11 mouse cellular contexts compared by ENCODE assay signal in genomic region chr5:64345761-64346160, GRCm38 (mm10).
DNase-seq lines count a peak whose midpoint lies in the region; ATAC-seq and TF ChIP-seq lines count a peak whose summit lies in the region.
"Had no signal": no experiment of that assay in that cellular context is flagged by ENCODE, and none has a peak within 500 bp of the region (broad histone marks: within the 10 kb centered on the region; RNA-seq: fewer than 3 reads in every experiment).

No protein-coding gene starts in this region.

- no peaks in the 10 kb centered on the region for H3K9me3 ChIP-seq in heart, embryonic 10.5 days
- H3K9me3 ChIP-seq in lung, embryonic 14.5 days (ENCODE audit: low read depth, low read length) = no peaks in the 10 kb centered on the region
- no peaks in the 10 kb centered on the region for H3K9me3 ChIP-seq in stomach, postnatal 0 days (ENCODE audit: control insufficient read depth, low read length)
- H3K9me3 ChIP-seq: neural tube, embryonic 12.5 days had no signal

- no peaks in the 10 kb centered on the region for H3K79me2 ChIP-seq in macrophage (ENCODE audit: inconsistent target)

- no peak overlapping the region for H3K9ac ChIP-seq in lung, embryonic 14.5 days
- H3K9ac ChIP-seq in stomach, postnatal 0 days (ENCODE audit: low read length) = no peak overlapping the region
- H3K9ac ChIP-seq: neural tube, embryonic 12.5 days had no signal

- no peak overlapping the region for H3K4me2 ChIP-seq in lung, embryonic 14.5 days
- H3K4me2 ChIP-seq in stomach, postnatal 0 days (replicated peaks; ENCODE audit: low read depth) = no peak overlapping the region
- H3K4me2 ChIP-seq: neural tube, embryonic 12.5 days had no signal

- no peak overlapping the region for H3K4me3 ChIP-seq in heart, embryonic 10.5 days
- no peak overlapping the region for H3K4me3 ChIP-seq in lung, embryonic 14.5 days (ENCODE audit: low read depth, low read length)
- H3K4me3 ChIP-seq in lung, adult 2 months (replicated peaks; ENCODE audit: extremely low read depth, low read depth, low read length) = no peak overlapping the region
- no peak overlapping the region for H3K4me3 ChIP-seq in macrophage (ENCODE audit: inconsistent target)
- H3K4me3 ChIP-seq in stomach, postnatal 0 days (ENCODE audit: low read depth, low read length) = no peak overlapping the region
- H3K4me3 ChIP-seq: erythroblast, embryonic 14.5 days; neural tube, embryonic 12.5 days had no signal

- no peak for TF ChIP-seq CTCF in lung, embryonic 14.5 days (IDR thresholded peaks at IDR 0.05; ENCODE audit: low read depth)
- no peak for TF ChIP-seq CTCF in lung, adult 2 months (IDR thresholded peaks at IDR 0.05; ENCODE audit: insufficient read depth, low read length)
- no peak for TF ChIP-seq CTCF in stomach, postnatal 0 days (IDR thresholded peaks at IDR 0.05; ENCODE audit: low read depth)

- H3K4me1 ChIP-seq in heart, embryonic 10.5 days = peaks cover 33% of the 10 kb centered on the region
- H3K4me1 ChIP-seq in lung, embryonic 14.5 days (ENCODE audit: insufficient read depth) = no peaks in the 10 kb centered on the region
- peaks cover 7% of the 10 kb centered on the region for H3K4me1 ChIP-seq in lung, adult 2 months (ENCODE audit: control insufficient read depth, insufficient read depth, low read length)
- peaks cover 3% of the 10 kb centered on the region; the same call in 1 of the 2 replicates for H3K4me1 ChIP-seq in stomach, postnatal 0 days (replicated peaks; ENCODE audit: control insufficient read depth, insufficient read depth)

- no peak for ATAC-seq in lung, embryonic 14.5 days (ENCODE audit: insufficient read depth)
- ATAC-seq in stomach, postnatal 0 days (ENCODE audit: low FRiP score, low TSS enrichment) = 0 out of 2 replicates have a peak, but pooled peaks have one; percentile 29
- no peak for ATAC-seq in activated CD4-positive, CD25-positive, alpha-beta regulatory T cell, adult 4 months

- H3K27ac ChIP-seq in heart, embryonic 10.5 days = peak overlapping the region; percentile 59; the same call in 1 of the 2 replicates
- peak overlapping the region; percentile 83 for H3K27ac ChIP-seq in lung, embryonic 14.5 days (ENCODE audit: low read depth)
- peak overlapping the region; percentile 100; the same call in 1 of the 2 replicates for H3K27ac ChIP-seq in macrophage
- H3K27ac ChIP-seq in stomach, postnatal 0 days (replicated peaks) = peak overlapping the region; percentile 77
- H3K27ac ChIP-seq: neural tube, embryonic 12.5 days had no signal

- TF ChIP-seq POLR2A in lung, adult 2 months (IDR thresholded peaks at IDR 0.05; ENCODE audit: borderline replicate concordance, extremely low read depth, low read depth, low read length) = no peak

- 85% methylated on average over 7 of the region's 7 CpGs for WGBS in heart, embryonic 10.5 days
- 63% methylated on average over 7 of the region's 7 CpGs for WGBS in lung, embryonic 14.5 days
- WGBS in lung, adult 2 months = 55% methylated on average over 7 of the region's 7 CpGs
- 95% methylated on average over 7 of the region's 7 CpGs for WGBS in macrophage (ENCODE audit: missing documents)
- WGBS in stomach, postnatal 0 days = 66% methylated on average over 7 of the region's 7 CpGs

- no peak for TF ChIP-seq EP300 in stomach, postnatal 0 days (optimal IDR thresholded peaks at IDR 0.05)

- no peak for DNase-seq in heart, embryonic 10.5 days (ENCODE audit: low spot score)
- no peak for DNase-seq in heart, adult 9 months (ENCODE audit: low spot score in 2 of 2)
- no peak for DNase-seq in lung, embryonic 14.5 days
- DNase-seq in lung, adult 2 months = no peak
- DNase-seq in stomach, postnatal 0 days (ENCODE audit: low spot score) = peak; percentile 55
- no peak for DNase-seq in cerebellum, postnatal 4 days (ENCODE audit: low spot score in 2 of 2)
- DNase-seq: right cerebral cortex, adult 18-20 months had no signal

- no peaks in the 10 kb centered on the region for H3K27me3 ChIP-seq in heart, embryonic 10.5 days (ENCODE audit: insufficient read depth, poor library complexity, severe bottlenecking)
- H3K27me3 ChIP-seq in lung, embryonic 14.5 days (ENCODE audit: insufficient read depth, low read length) = no peaks in the 10 kb centered on the region
- H3K27me3 ChIP-seq in stomach, postnatal 0 days (ENCODE audit: control insufficient read depth, insufficient read depth, low read length) = no peaks in the 10 kb centered on the region
- H3K27me3 ChIP-seq: neural tube, embryonic 12.5 days had no signal

- H3K36me3 ChIP-seq in heart, embryonic 10.5 days = peaks cover 66% of the 10 kb centered on the region
- peaks cover 69% of the 10 kb centered on the region for H3K36me3 ChIP-seq in lung, embryonic 14.5 days (ENCODE audit: insufficient read depth)
- H3K36me3 ChIP-seq in macrophage (ENCODE audit: inconsistent target) = peaks cover 43% of the 10 kb centered on the region
- H3K36me3 ChIP-seq in stomach, postnatal 0 days (ENCODE audit: control insufficient read depth, insufficient read depth, low read length) = no peaks in the 10 kb centered on the region
